Mouse (Mus musculus): ENCODE measurements at regions not wholly inside any gene's neighbourhood (a gene's known extent, or its start where the extent isn't known, plus 50 kb on each side); places are given as distances from the start of the nearest gene placed in this dataset.
A peak's percentile ranks its signal among the peaks of the same experiment; 100 is the strongest.

- no peak for DNase-seq (ENCODE audit: low read depth in 1 of 2, low spot score in 2 of 2)
- H3K27me3 ChIP-seq (ENCODE audit: control insufficient read depth, insufficient read depth, low read length) = no peaks in the 10 kb centered on the region
- H3K27ac ChIP-seq (ENCODE audit: insufficient read depth, low read length) = no peak overlapping the region
- no peaks in the 10 kb centered on the region for H3K36me3 ChIP-seq (ENCODE audit: control insufficient read depth, insufficient read depth, low read length)
- H3K4me3 ChIP-seq (ENCODE audit: extremely low read depth, insufficient read depth, insufficient read length) = no peak overlapping the region
- 26% methylated on average over 15 of the region's 15 CpGs for WGBS
- no peak for TF ChIP-seq POLR2A (IDR thresholded peaks at IDR 0.05; ENCODE audit: low read depth, low read length)
- TF ChIP-seq CTCF (IDR thresholded peaks at IDR 0.05; ENCODE audit: extremely low read depth, insufficient read depth, insufficient read length, insufficient replicate concordance) = no peak
- H3K4me1 ChIP-seq (ENCODE audit: control insufficient read depth, insufficient read depth, insufficient read length) = no peaks in the 10 kb centered on the region; the same call in 1 of the 2 replicates
Measured at GRCm38 (mm10) chr10:66813850-66814564, 281.9 kb upstream of the Jmjd1c start.

- 16% methylated on average over 16 of the region's 16 CpGs for WGBS
- no peaks in the 10 kb centered on the region for H3K27me3 ChIP-seq (ENCODE audit: control insufficient read depth, insufficient read depth, low read length)
- no peak overlapping the region for H3K4me3 ChIP-seq (ENCODE audit: extremely low read depth, insufficient read depth, insufficient read length)
- no peaks in the 10 kb centered on the region for H3K36me3 ChIP-seq (ENCODE audit: control insufficient read depth, insufficient read depth, low read length)
- H3K4me1 ChIP-seq (ENCODE audit: control insufficient read depth, insufficient read depth, insufficient read length) = no peaks in the 10 kb centered on the region; the same call in 1 of the 2 replicates
- H3K27ac ChIP-seq (ENCODE audit: insufficient read depth, low read length) = no peak overlapping the region
- peak; percentile 14 to 47 for DNase-seq (ENCODE audit: low read depth in 1 of 2, low spot score in 2 of 2)
- TF ChIP-seq POLR2A (IDR thresholded peaks at IDR 0.05; ENCODE audit: low read depth, low read length) (no peak), CTCF (IDR thresholded peaks at IDR 0.05; ENCODE audit: extremely low read depth, insufficient read depth, insufficient read length, insufficient replicate concordance) (peak; percentile 62; the same call in 1 of the 2 replicates)
Measured at GRCm38 (mm10) chr10:66814565-66815201, 281.2 kb upstream of the Jmjd1c start.

GRCm38 (mm10) chr10:66815951-66816350, 280.0 kb upstream of the Jmjd1c start:
- H3K4me1 ChIP-seq (ENCODE audit: control insufficient read depth, insufficient read depth, insufficient read length) = no peaks in the 10 kb centered on the region; the same call in 1 of the 2 replicates
- no peaks in the 10 kb centered on the region for H3K27me3 ChIP-seq (ENCODE audit: control insufficient read depth, insufficient read depth, low read length)
- no peak overlapping the region for H3K4me3 ChIP-seq (ENCODE audit: extremely low read depth, insufficient read depth, insufficient read length)
- no peak overlapping the region for H3K27ac ChIP-seq (ENCODE audit: insufficient read depth, low read length)
- TF ChIP-seq CTCF (IDR thresholded peaks at IDR 0.05; ENCODE audit: extremely low read depth, insufficient read depth, insufficient read length, insufficient replicate concordance) (no peak), POLR2A (IDR thresholded peaks at IDR 0.05; ENCODE audit: low read depth, low read length) (no peak)
- no peaks in the 10 kb centered on the region for H3K36me3 ChIP-seq (ENCODE audit: control insufficient read depth, insufficient read depth, low read length)
- DNase-seq (ENCODE audit: low read depth in 1 of 2, low spot score in 2 of 2) = no peak
- 80% methylated on average over 4 of the region's 4 CpGs for WGBS

- H3K27ac ChIP-seq (ENCODE audit: insufficient read depth, low read length) = no peak overlapping the region
- H3K4me3 ChIP-seq (ENCODE audit: extremely low read depth, insufficient read depth, insufficient read length) = no peak overlapping the region
- no peak for DNase-seq (ENCODE audit: low read depth in 1 of 2, low spot score in 2 of 2)
- WGBS = 82% methylated on average over 13 of the region's 13 CpGs
- no peaks in the 10 kb centered on the region; the same call in 1 of the 2 replicates for H3K4me1 ChIP-seq (ENCODE audit: control insufficient read depth, insufficient read depth, insufficient read length)
- H3K27me3 ChIP-seq (ENCODE audit: control insufficient read depth, insufficient read depth, low read length) = no peaks in the 10 kb centered on the region
- no peak for TF ChIP-seq CTCF (IDR thresholded peaks at IDR 0.05; ENCODE audit: extremely low read depth, insufficient read depth, insufficient read length, insufficient replicate concordance)
- TF ChIP-seq POLR2A (IDR thresholded peaks at IDR 0.05; ENCODE audit: low read depth, low read length) = no peak
- H3K36me3 ChIP-seq (ENCODE audit: control insufficient read depth, insufficient read depth, low read length) = no peaks in the 10 kb centered on the region
Measured at GRCm38 (mm10) chr10:66816776-66817175, 279.1 kb upstream of the Jmjd1c start.

DNA sequence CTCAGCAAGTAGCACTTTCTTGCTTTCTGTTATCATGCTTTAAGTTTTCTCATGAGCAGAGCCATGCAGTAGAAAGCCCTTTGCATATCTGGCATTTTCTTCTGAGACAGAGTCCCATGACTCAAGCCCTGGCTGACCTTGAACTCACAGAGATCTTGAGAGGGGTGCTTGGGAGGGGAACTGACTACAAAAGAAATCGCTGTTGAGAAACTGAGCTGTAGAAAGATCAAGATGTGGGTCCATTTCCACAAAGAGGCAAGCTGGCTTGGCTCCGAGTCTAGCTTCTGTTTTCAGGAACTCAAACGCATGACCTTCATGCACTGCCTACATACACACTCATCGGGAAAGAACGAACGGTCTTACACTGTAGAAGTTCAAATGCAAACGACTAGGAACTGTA, 278.0 kb upstream of the Jmjd1c start:
- WGBS = 81% methylated on average over 7 of the region's 7 CpGs
- TF ChIP-seq POLR2A (IDR thresholded peaks at IDR 0.05; ENCODE audit: low read depth, low read length) = no peak
- TF ChIP-seq CTCF (IDR thresholded peaks at IDR 0.05; ENCODE audit: extremely low read depth, insufficient read depth, insufficient read length, insufficient replicate concordance) = no peak
- H3K4me3 ChIP-seq (ENCODE audit: extremely low read depth, insufficient read depth, insufficient read length) = no peak overlapping the region
- DNase-seq (ENCODE audit: low read depth in 1 of 2, low spot score in 2 of 2) = no peak
- H3K27ac ChIP-seq (ENCODE audit: insufficient read depth, low read length) = no peak overlapping the region
- H3K4me1 ChIP-seq (ENCODE audit: control insufficient read depth, insufficient read depth, insufficient read length) = no peaks in the 10 kb centered on the region; the same call in 1 of the 2 replicates
- no peaks in the 10 kb centered on the region for H3K36me3 ChIP-seq (ENCODE audit: control insufficient read depth, insufficient read depth, low read length)
- no peaks in the 10 kb centered on the region for H3K27me3 ChIP-seq (ENCODE audit: control insufficient read depth, insufficient read depth, low read length)

DNA sequence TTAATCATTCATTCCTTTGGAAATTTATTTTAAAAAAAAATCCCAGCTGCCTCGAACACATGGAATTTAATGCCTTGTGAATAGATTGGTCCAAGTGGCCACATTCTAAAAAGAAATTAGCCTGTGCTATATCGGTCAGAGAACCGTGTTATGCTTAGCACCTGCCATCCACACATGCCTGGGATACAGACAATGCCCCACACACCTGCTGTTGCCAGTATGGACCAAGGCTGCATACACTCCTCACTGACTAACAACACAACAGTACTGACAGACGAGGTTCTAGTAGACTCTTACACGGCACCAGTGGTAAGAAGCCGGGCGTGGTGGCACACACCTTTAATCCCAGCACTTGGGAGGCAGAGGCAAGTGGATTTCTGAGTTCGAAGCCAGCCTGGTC, 276.4 kb upstream of the Jmjd1c start:
- Histone ChIP-seq H3K36me3 (ENCODE audit: control insufficient read depth, insufficient read depth, low read length) (no peaks in the 10 kb centered on the region), H3K4me3 (ENCODE audit: extremely low read depth, insufficient read depth, insufficient read length) (no peak overlapping the region), H3K27ac (ENCODE audit: insufficient read depth, low read length) (no peak overlapping the region), H3K4me1 (ENCODE audit: control insufficient read depth, insufficient read depth, insufficient read length) (no peaks in the 10 kb centered on the region; the same call in 1 of the 2 replicates), H3K27me3 (ENCODE audit: control insufficient read depth, insufficient read depth, low read length) (no peaks in the 10 kb centered on the region)
- DNase-seq (ENCODE audit: low read depth in 1 of 2, low spot score in 2 of 2) = no peak
- WGBS = 91% methylated on average over 8 of the region's 8 CpGs
- TF ChIP-seq CTCF (IDR thresholded peaks at IDR 0.05; ENCODE audit: extremely low read depth, insufficient read depth, insufficient read length, insufficient replicate concordance) = no peak
- TF ChIP-seq POLR2A (IDR thresholded peaks at IDR 0.05; ENCODE audit: low read depth, low read length) = no peak

- no peaks in the 10 kb centered on the region for H3K27me3 ChIP-seq (ENCODE audit: control insufficient read depth, insufficient read depth, low read length)
- no peaks in the 10 kb centered on the region for H3K4me1 ChIP-seq (ENCODE audit: control insufficient read depth, insufficient read depth, insufficient read length)
- 84% methylated on average over 3 of the region's 3 CpGs for WGBS
- H3K4me3 ChIP-seq (ENCODE audit: extremely low read depth, insufficient read depth, insufficient read length) = no peak overlapping the region
- no peak for TF ChIP-seq POLR2A (IDR thresholded peaks at IDR 0.05; ENCODE audit: low read depth, low read length)
- no peak for TF ChIP-seq CTCF (IDR thresholded peaks at IDR 0.05; ENCODE audit: extremely low read depth, insufficient read depth, insufficient read length, insufficient replicate concordance)
- no peak for DNase-seq (ENCODE audit: low read depth in 1 of 2, low spot score in 2 of 2)
- H3K27ac ChIP-seq (ENCODE audit: insufficient read depth, low read length) = no peak overlapping the region
- H3K36me3 ChIP-seq (ENCODE audit: control insufficient read depth, insufficient read depth, low read length) = no peaks in the 10 kb centered on the region
Measured at GRCm38 (mm10) chr10:66825737-66826136, 270.2 kb upstream of the Jmjd1c start.
